In the genomic region with DNA sequence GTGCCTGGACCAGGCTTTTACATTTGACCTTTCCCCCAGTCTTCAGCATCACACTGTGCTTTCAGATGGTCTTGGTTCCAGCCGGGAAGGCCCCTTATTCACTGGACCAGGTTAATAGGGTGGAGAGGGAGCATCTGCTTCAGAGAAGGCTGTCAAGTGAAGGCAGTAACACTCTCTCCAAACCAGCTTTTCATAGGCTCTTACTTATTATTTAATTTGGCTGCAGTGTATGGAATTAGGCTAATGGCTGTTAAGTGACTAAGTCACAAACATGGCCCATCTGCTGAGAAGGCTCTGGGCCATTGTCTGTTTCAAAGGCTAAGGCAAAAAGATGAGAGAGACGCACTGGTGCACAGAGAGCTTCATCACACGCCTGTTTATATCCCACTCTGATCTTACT, we compare ENCODE assay signal across 21 mouse cellular contexts.
A peak's percentile ranks its signal among the peaks of the same experiment; 100 is the strongest.
DNase-seq lines count a peak whose midpoint lies in the region; ATAC-seq and TF ChIP-seq lines count a peak whose summit lies in the region.
"Had no signal": no experiment of that assay in that cellular context is flagged by ENCODE, and none has a peak within 500 bp of the region (broad histone marks: within the 10 kb centered on the region; RNA-seq: fewer than 3 reads in every experiment).

No protein-coding gene starts in this region.

- 71% methylated on average over 3 of the region's 3 CpGs for WGBS in hindbrain, embryonic 15.5 days
- 79% methylated on average over 3 of the region's 3 CpGs for WGBS in hindbrain, embryonic 10.5 days
- 73% methylated on average over 3 of the region's 3 CpGs for WGBS in midbrain, postnatal 0 days
- WGBS in midbrain, embryonic 16.5 days: 81% methylated on average over 3 of the region's 3 CpGs
- 69% methylated on average over 3 of the region's 3 CpGs for WGBS in liver, embryonic 12.5 days (ENCODE audit: insufficient replicate concordance)

- H3K4me1 ChIP-seq in hindbrain, embryonic 15.5 days (replicated peaks): 0 out of 2 replicates have a peak, but pooled peaks cover 2% of the 10 kb centered on the region
- peaks cover 23% of the 10 kb centered on the region for H3K4me1 ChIP-seq in hindbrain, embryonic 10.5 days (replicated peaks)
- H3K4me1 ChIP-seq in midbrain, postnatal 0 days (ENCODE audit: insufficient read depth, low read length): 0 out of 2 replicates have a peak, but pooled peaks cover 4% of the 10 kb centered on the region
- H3K4me1 ChIP-seq in midbrain, embryonic 16.5 days (ENCODE audit: control insufficient read depth, insufficient read depth, low read length): peaks cover 12% of the 10 kb centered on the region; the same call in 1 of the 2 replicates
- H3K4me1 ChIP-seq in liver, embryonic 12.5 days: no peaks in the 10 kb centered on the region
- H3K4me1 ChIP-seq: embryonic facial prominence, embryonic 12.5 days; heart, embryonic 15.5 days had no signal

- H3K36me3 ChIP-seq in hindbrain, embryonic 15.5 days: no peaks in the 10 kb centered on the region
- H3K36me3 ChIP-seq in hindbrain, embryonic 10.5 days: no peaks in the 10 kb centered on the region
- no peaks in the 10 kb centered on the region for H3K36me3 ChIP-seq in midbrain, postnatal 0 days (ENCODE audit: insufficient read depth, low read length)
- no peaks in the 10 kb centered on the region for H3K36me3 ChIP-seq in midbrain, embryonic 16.5 days (ENCODE audit: control insufficient read depth, insufficient read depth, low read length)
- no peaks in the 10 kb centered on the region for H3K36me3 ChIP-seq in liver, embryonic 12.5 days
- H3K36me3 ChIP-seq: embryonic facial prominence, embryonic 12.5 days; heart, embryonic 15.5 days had no signal

- no peak for TF ChIP-seq POLR2A in brain, embryonic 14.5 days (IDR thresholded peaks at IDR 0.05; ENCODE audit: borderline replicate concordance, extremely low read depth, insufficient read depth, insufficient read length, poor library complexity, severe bottlenecking)

- H3K9ac ChIP-seq in hindbrain, embryonic 15.5 days: no peak overlapping the region
- no peak overlapping the region for H3K9ac ChIP-seq in midbrain, postnatal 0 days (replicated peaks; ENCODE audit: low read length, poor library complexity, severe bottlenecking)
- no peak overlapping the region for H3K9ac ChIP-seq in midbrain, embryonic 16.5 days (ENCODE audit: low read depth, low read length)
- H3K9ac ChIP-seq in liver, embryonic 12.5 days: no peak overlapping the region
- H3K9ac ChIP-seq: embryonic facial prominence, embryonic 12.5 days; heart, embryonic 15.5 days had no signal

- no peaks in the 10 kb centered on the region for H3K9me3 ChIP-seq in hindbrain, embryonic 15.5 days
- H3K9me3 ChIP-seq in hindbrain, embryonic 10.5 days: no peaks in the 10 kb centered on the region
- H3K9me3 ChIP-seq in midbrain, postnatal 0 days (ENCODE audit: low read length): no peaks in the 10 kb centered on the region
- H3K9me3 ChIP-seq in midbrain, embryonic 16.5 days (replicated peaks; ENCODE audit: control insufficient read depth, low read length, poor library complexity, severe bottlenecking): no peaks in the 10 kb centered on the region
- H3K9me3 ChIP-seq in liver, embryonic 12.5 days (replicated peaks): no peaks in the 10 kb centered on the region
- H3K9me3 ChIP-seq: embryonic facial prominence, embryonic 12.5 days; heart, embryonic 15.5 days had no signal

- no peaks in the 10 kb centered on the region for H3K27me3 ChIP-seq in hindbrain, embryonic 15.5 days
- H3K27me3 ChIP-seq in hindbrain, embryonic 10.5 days (ENCODE audit: insufficient read depth, poor library complexity, severe bottlenecking): no peaks in the 10 kb centered on the region
- H3K27me3 ChIP-seq in midbrain, postnatal 0 days (ENCODE audit: insufficient read depth, low read length): no peaks in the 10 kb centered on the region
- no peaks in the 10 kb centered on the region for H3K27me3 ChIP-seq in midbrain, embryonic 16.5 days (ENCODE audit: control insufficient read depth, insufficient read depth, low read depth, low read length)
- no peaks in the 10 kb centered on the region for H3K27me3 ChIP-seq in liver, embryonic 12.5 days (replicated peaks)
- H3K27me3 ChIP-seq: CH12.LX; embryonic facial prominence, embryonic 12.5 days; heart, embryonic 15.5 days; Patski had no signal

- H3K4me2 ChIP-seq in hindbrain, embryonic 15.5 days: no peak overlapping the region
- H3K4me2 ChIP-seq in midbrain, postnatal 0 days (ENCODE audit: low read depth, low read length, poor library complexity, severe bottlenecking): no peak overlapping the region
- no peak overlapping the region for H3K4me2 ChIP-seq in midbrain, embryonic 16.5 days (ENCODE audit: low read length)
- no peak overlapping the region for H3K4me2 ChIP-seq in liver, embryonic 12.5 days
- H3K4me2 ChIP-seq: embryonic facial prominence, embryonic 12.5 days; heart, embryonic 11.5 days; heart, embryonic 15.5 days had no signal

- peak; percentile 48; the same call in 1 of the 2 replicates for ATAC-seq in hindbrain, embryonic 15.5 days (ENCODE audit: low FRiP score, low read depth)
- ATAC-seq in midbrain, postnatal 0 days (ENCODE audit: low FRiP score): no peak
- ATAC-seq in midbrain, embryonic 16.5 days: no peak
- ATAC-seq in liver, embryonic 12.5 days: no peak
- ATAC-seq: activated CD4-positive, CD25-positive, alpha-beta regulatory T cell, adult 4 months; forebrain, embryonic 16.5 days; intestine, embryonic 16.5 days; Patski had no signal

- H3K4me3 ChIP-seq in hindbrain, embryonic 15.5 days: no peak overlapping the region
- H3K4me3 ChIP-seq in hindbrain, embryonic 10.5 days: no peak overlapping the region
- H3K4me3 ChIP-seq in midbrain, postnatal 0 days (ENCODE audit: low read depth, low read length): no peak overlapping the region
- no peak overlapping the region for H3K4me3 ChIP-seq in midbrain, embryonic 16.5 days (ENCODE audit: low read depth, low read length)
- no peak overlapping the region for H3K4me3 ChIP-seq in liver, embryonic 12.5 days
- H3K4me3 ChIP-seq: embryonic facial prominence, embryonic 12.5 days; heart, adult 2 months; heart, embryonic 15.5 days had no signal

- TF ChIP-seq CTCF in midbrain, postnatal 0 days (IDR thresholded peaks at IDR 0.05): no peak
- TF ChIP-seq CTCF in brain, embryonic 14.5 days (IDR thresholded peaks at IDR 0.05; ENCODE audit: borderline replicate concordance, extremely low read depth, insufficient read depth, insufficient read length): no peak

- peak; percentile 67 for DNase-seq in cerebellum, adult 9-10 months
- DNase-seq in cerebellum, postnatal 14 days: no peak
- DNase-seq in hindbrain, embryonic 10.5 days (ENCODE audit: low spot score): no peak
- peak; percentile 36 for DNase-seq in midbrain, postnatal 0 days (ENCODE audit: low spot score)
- DNase-seq in brain, embryonic 14.5 days (ENCODE audit: low read depth): peak; percentile 26
- DNase-seq: adrenal gland, postnatal 14 days; gastrocnemius, postnatal 14 days; heart, adult 2 months; heart, postnatal 14 days; kidney, adult 2 months had no signal

- no peak overlapping the region for H3K27ac ChIP-seq in hindbrain, embryonic 15.5 days (replicated peaks)
- no peak overlapping the region for H3K27ac ChIP-seq in hindbrain, embryonic 10.5 days
- H3K27ac ChIP-seq in midbrain, postnatal 0 days (ENCODE audit: low read depth, low read length): no peak overlapping the region
- no peak overlapping the region for H3K27ac ChIP-seq in midbrain, embryonic 16.5 days (ENCODE audit: low read length)
- no peak overlapping the region for H3K27ac ChIP-seq in liver, embryonic 12.5 days
- H3K27ac ChIP-seq: embryonic facial prominence, embryonic 12.5 days; heart, adult 2 months; heart, embryonic 15.5 days had no signal

Comparison
In these comparisons a context has a peak if more than half of its experiments do, and no peak if none do; other contexts are left out.
1. DNase-seq: peak in cerebellum, adult 9-10 months (single experiment), midbrain, postnatal 0 days (single experiment) and brain, embryonic 14.5 days (single experiment); none in cerebellum, postnatal 14 days (0 of 2) and hindbrain, embryonic 10.5 days (single experiment).